Mouse (Mus musculus) MEL (cell line): ENCODE data around the gene Dirc2. TPM values are rescaled to one million over a fixed set of nuclear protein-coding genes. Genes with fewer than 3 reads are reported as not detected.

ENCODE experiments used
- DNase-seq: peaks from one replicate; pipeline ENCODE4 v3.0.0; 2011; ENCODE audit warnings: low read depth, low spot score
- H3K27ac ChIP-seq: 2 replicates; pipeline ENCODE4 v1.5.1; 2012; ENCODE audit warnings: low read depth, mild to moderate bottlenecking, control low read depth, low read length, moderate library complexity; ENCODE audit not compliant: control insufficient read depth
- H3K27me3 ChIP-seq, 2 experiments: fragments of 150-350 bp in 1 of 2; sonication (generic) in 1 of 2; 2 replicates each; pipeline ENCODE4 v1.6.1; 2012; ENCODE audit warnings: low read length in 2 of 2, mild to moderate bottlenecking in 2 of 2, improper control_type of control experiment in 1 of 2, moderate library complexity in 1 of 2; ENCODE audit not compliant: insufficient read depth in 2 of 2, control insufficient read depth in 1 of 2
- H3K36me3 ChIP-seq, 2 experiments: 2 replicates each; pipeline ENCODE4 v1.6.1; 2012 to 2014; ENCODE audit warnings: low read length in 2 of 2, improper control_type of control experiment in 1 of 2, inconsistent platforms in 1 of 2, mild to moderate bottlenecking in 1 of 2; ENCODE audit not compliant: insufficient read depth in 2 of 2, control insufficient read depth in 1 of 2
- H3K4me1 ChIP-seq, 2 experiments: fragments of 150-350 bp in 1 of 2; sonication (generic) in 1 of 2; 2 replicates each; pipeline ENCODE4 v1.6.1; 2012; ENCODE audit warnings: low read length in 2 of 2, improper control_type of control experiment in 1 of 2, mild to moderate bottlenecking in 1 of 2; ENCODE audit not compliant: insufficient read depth in 2 of 2, control insufficient read depth in 1 of 2
- H3K4me3 ChIP-seq, 2 experiments: fragments of 150-350 bp in 1 of 2; sonication (generic) in 1 of 2; 2 replicates each; pipeline ENCODE4 v1.5.1; 2012; ENCODE audit warnings: low read depth in 2 of 2, low read length in 2 of 2, mild to moderate bottlenecking in 2 of 2, moderate library complexity in 2 of 2, control low read depth in 1 of 2, improper control_type of control experiment in 1 of 2; ENCODE audit not compliant: control insufficient read depth in 1 of 2, insufficient read depth in 1 of 2
- H3K79me2 ChIP-seq: 2 replicates; pipeline ENCODE4 v1.6.1; 2012; ENCODE audit warnings: mild to moderate bottlenecking, low read length, moderate library complexity; ENCODE audit not compliant: control insufficient read depth, poor library complexity, insufficient read depth
- H3K9ac ChIP-seq: 2 replicates; pipeline ENCODE4 v1.6.1; 2012; ENCODE audit warnings: low read depth, mild to moderate bottlenecking, control low read depth, low read length, moderate library complexity; ENCODE audit not compliant: control insufficient read depth, poor library complexity, severe bottlenecking
- H3K9me3 ChIP-seq: fragments of 150-350 bp; sonication (generic); replicated peaks from 2 replicates; pipeline ENCODE4 v1.6.1; 2012; ENCODE audit warnings: mild to moderate bottlenecking, low read length, improper control_type of control experiment, moderate library complexity; ENCODE audit not compliant: insufficient read depth
- BHLHE40 ChIP-seq: IDR thresholded peaks from 2 replicates; pipeline ENCODE4 v1.6.1; 2012; ENCODE audit warnings: low read depth, mild to moderate bottlenecking, inconsistent platforms, low read length, improper control_type of control experiment, borderline replicate concordance
- CTCF ChIP-seq, 3 experiments: IDR thresholded peaks in 2 of 3; conservative IDR thresholded peaks in 1 of 3; 2 replicates each; pipeline ENCODE4 v1.5.1; 2011 to 2012; ENCODE audit warnings: low read length in 3 of 3, low read depth in 2 of 3, mild to moderate bottlenecking in 2 of 3, improper control_type of control experiment in 1 of 3, inconsistent platforms in 1 of 3, mixed read lengths in 1 of 3, moderate library complexity in 1 of 3; ENCODE audit not compliant: control insufficient read depth in 1 of 3, insufficient read depth in 1 of 3, poor library complexity in 1 of 3, severe bottlenecking in 1 of 3
- ELF1 ChIP-seq: IDR thresholded peaks from 2 replicates; pipeline ENCODE4 v1.6.1; 2014; ENCODE audit warnings: low read depth, mild to moderate bottlenecking, inconsistent platforms, low read length, improper control_type of control experiment, moderate library complexity
- EP300 ChIP-seq, 2 experiments: IDR thresholded peaks; 2 replicates each; pipeline ENCODE4 v1.6.1; 2011; ENCODE audit warnings: improper control_type of control experiment in 2 of 2, low read length in 2 of 2, low read depth in 1 of 2, mild to moderate bottlenecking in 1 of 2
- GABPA ChIP-seq: IDR thresholded peaks from 2 replicates; pipeline ENCODE4 v1.6.1; 2012; ENCODE audit warnings: low read depth, mild to moderate bottlenecking, inconsistent platforms, low read length, improper control_type of control experiment, moderate library complexity
- GATA1 ChIP-seq: IDR thresholded peaks from 2 replicates; pipeline ENCODE4 v1.6.1; 2011; ENCODE audit warnings: low read depth, low read length, improper control_type of control experiment
- JUND ChIP-seq: IDR thresholded peaks from 2 replicates; pipeline ENCODE4 v1.6.1; 2011; ENCODE audit warnings: low read depth, mild to moderate bottlenecking, improper control_type of control experiment, low read length
- MAFK ChIP-seq: IDR thresholded peaks from 2 replicates; pipeline ENCODE4 v1.6.1; 2011; ENCODE audit warnings: low read depth, mild to moderate bottlenecking, low read length, improper control_type of control experiment, borderline replicate concordance
- MEF2A ChIP-seq: IDR thresholded peaks from 2 replicates; pipeline ENCODE4 v1.6.1; 2014; ENCODE audit warnings: low read depth, mild to moderate bottlenecking, inconsistent platforms, low read length, improper control_type of control experiment; ENCODE audit not compliant: poor library complexity, insufficient replicate concordance, severe bottlenecking; ENCODE audit errors: extremely low read depth
- MXI1 ChIP-seq: IDR thresholded peaks from 2 replicates; pipeline ENCODE4 v1.6.1; 2011; ENCODE audit warnings: mild to moderate bottlenecking, low read depth, low read length, improper control_type of control experiment
- POLR2A ChIP-seq, 2 experiments: IDR thresholded peaks; 2 replicates each; pipeline ENCODE4 v1.6.1; 2011 to 2012; ENCODE audit warnings: low read length in 2 of 2, mild to moderate bottlenecking in 2 of 2, control low read depth in 1 of 2, improper control_type of control experiment in 1 of 2, low read depth in 1 of 2, moderate library complexity in 1 of 2; ENCODE audit not compliant: control insufficient read depth in 1 of 2, insufficient read depth in 1 of 2, poor library complexity in 1 of 2
- RAD21 ChIP-seq: IDR thresholded peaks from 2 replicates; pipeline ENCODE4 v1.6.1; 2011; ENCODE audit warnings: mild to moderate bottlenecking, low read depth, low read length, improper control_type of control experiment
- TAL1 ChIP-seq: IDR thresholded peaks from 2 replicates; pipeline ENCODE4 v1.6.1; 2012; ENCODE audit warnings: mild to moderate bottlenecking, inconsistent platforms, low read length, moderate library complexity, mixed read lengths
- TCF12 ChIP-seq: IDR thresholded peaks from 2 replicates; pipeline ENCODE4 v1.6.1; 2014; ENCODE audit warnings: low read depth, mild to moderate bottlenecking, inconsistent platforms, low read length, improper control_type of control experiment, moderate library complexity
- USF1 ChIP-seq: IDR thresholded peaks from 2 replicates; pipeline ENCODE4 v1.6.1; 2014; ENCODE audit warnings: low read depth, mild to moderate bottlenecking, inconsistent platforms, low read length, improper control_type of control experiment, moderate library complexity
- USF2 ChIP-seq, 2 experiments: IDR thresholded peaks; 2 replicates each; pipeline ENCODE4 v1.6.1; 2011 to 2012; ENCODE audit warnings: improper control_type of control experiment in 2 of 2, low read length in 2 of 2, borderline replicate concordance in 1 of 2, inconsistent platforms in 1 of 2, low read depth in 1 of 2, mild to moderate bottlenecking in 1 of 2; ENCODE audit not compliant: insufficient read depth in 1 of 2
- ZKSCAN1 ChIP-seq: IDR thresholded peaks from 2 replicates; pipeline ENCODE4 v1.6.1; 2012; ENCODE audit warnings: low read depth, mild to moderate bottlenecking, inconsistent platforms, low read length, improper control_type of control experiment, moderate library complexity
- polyA plus RNA-seq, 2 experiments: library from polyadenylated mRNA; stranded (reverse) in 1 of 2; unstranded in 1 of 2; fragments of >175 nt in 1 of 2; fragments of >200 nt in 1 of 2; gene quantifications; 2 replicates each; pipeline versions ENCODE4 v1.2.1 to v1.2.4; 2012; ENCODE audit warnings: low replicate concordance in 2 of 2, low read depth in 1 of 2; ENCODE audit not compliant: insufficient read length in 2 of 2, insufficient read depth in 1 of 2, missing spikeins in 1 of 2
- total RNA-seq: library from RNA; depleted of rRNA; stranded (reverse); fragments of 300-350 nt; gene quantifications from 2 replicates; pipeline ENCODE4 v1.2.3, GENCODE M21; 2012

The Dirc2 gene
- total and polyA plus RNA-seq, 3 experiments, result 1.6 to 4.1 TPM; not detected in 1

- Histone ChIP-seq H3K79me2 (no peaks in the 10 kb centered on the region), H3K4me3 (no peak overlapping the region), H3K9me3 (no peaks in the 10 kb centered on the region), H3K27me3 (no peaks in the 10 kb centered on the region), H3K4me1 (peaks cover 10 to 14% of the 10 kb centered on the region in 2 experiments; a peak in 3 of 4 replicates), H3K9ac (no peak overlapping the region), H3K36me3 (peaks cover 0 to 18% of the 10 kb centered on the region in 2 experiments; a peak in 2 of 4 replicates)
- DNase-seq, result no peak
- TF ChIP-seq MEF2A (no peak), MXI1 (no peak)
- TF ChIP-seq, all 39 proteins: peak for 0
- no peak overlapping the region for H3K27ac ChIP-seq
These were observed 15.2 kb downstream of the Dirc2 start for GRCm38 (mm10) chr16:35753926-35754325.

- Histone ChIP-seq H3K9ac (no peak overlapping the region), H3K79me2 (no peaks in the 10 kb centered on the region), H3K4me3 (no peak overlapping the region), H3K9me3 (no peaks in the 10 kb centered on the region), H3K36me3 (peaks cover 0 to 13% of the 10 kb centered on the region in 2 experiments; a peak in 2 of 4 replicates), H3K27ac (no peak overlapping the region), H3K27me3 (no peaks in the 10 kb centered on the region), H3K4me1 (peaks cover 8 to 10% of the 10 kb centered on the region in 2 experiments; a peak in 3 of 4 replicates)
- no peak for TF ChIP-seq USF2 (IDR thresholded peaks at IDR 0.05; ENCODE audit: borderline replicate concordance in 1 of 2, insufficient read depth in 1 of 2, low read depth in 1 of 2, low read length in 2 of 2)
- no peak for TF ChIP-seq RAD21
- TF ChIP-seq MEF2A, result no peak
- TF ChIP-seq POLR2A (IDR thresholded peaks at IDR 0.05; ENCODE audit: control insufficient read depth in 1 of 2, insufficient read depth in 1 of 2, low read depth in 1 of 2, low read length in 2 of 2, poor library complexity in 1 of 2), result no peak
- TF ChIP-seq TCF12, result no peak
- no peak for TF ChIP-seq MAFK
- TF ChIP-seq ZKSCAN1, result no peak
- no peak for TF ChIP-seq CTCF (IDR thresholded peaks at IDR 0.05 in 2 of 3, conservative IDR thresholded peaks at IDR 0.05 in 1 of 3; ENCODE audit: control insufficient read depth in 1 of 3, insufficient read depth in 1 of 3, low read depth in 2 of 3, low read length in 3 of 3, poor library complexity in 1 of 3, severe bottlenecking in 1 of 3)
- no peak for TF ChIP-seq USF1
- no peak for TF ChIP-seq BHLHE40
- DNase-seq, result no peak
These were observed 17.3 kb downstream of the Dirc2 start for GRCm38 (mm10) chr16:35751841-35752240.

- Histone ChIP-seq H3K9me3 (no peaks in the 10 kb centered on the region), H3K4me1 (no peaks in the 10 kb centered on the region), H3K9ac (no peak overlapping the region), H3K4me3 (no peak overlapping the region), H3K27ac (no peak overlapping the region), H3K79me2 (no peaks in the 10 kb centered on the region), H3K27me3 (no peaks in the 10 kb centered on the region), H3K36me3 (no peaks in the 10 kb centered on the region)
- no peak for DNase-seq
- no peak for TF ChIP-seq JUND
- TF ChIP-seq ELF1, result no peak
- TF ChIP-seq TAL1, result no peak
- TF ChIP-seq EP300 (IDR thresholded peaks at IDR 0.05; ENCODE audit: low read depth in 1 of 2, low read length in 2 of 2), result no peak
- no peak for TF ChIP-seq GATA1
- TF ChIP-seq GABPA, result no peak
- TF ChIP-seq ZKSCAN1, result no peak
These were observed 19.8 kb downstream of the Dirc2 start for GRCm38 (mm10) chr16:35749385-35749784.
